Mouse (Mus musculus) megakaryocyte, embryonic 14.5 days (primary cell): ENCODE data around the gene Ahnak2.

Experiments used
- FLI1 ChIP-seq: IDR thresholded peaks from 2 replicates; pipeline ENCODE4 v1.6.1; 2012; ENCODE audit warnings: low read length, inconsistent platforms, mixed read lengths
- GATA1 ChIP-seq: IDR thresholded peaks from 3 replicates; pipeline ENCODE4 v1.6.1; 2012; ENCODE audit warnings: mixed read lengths, low read length, inconsistent platforms, borderline replicate concordance

DNA sequence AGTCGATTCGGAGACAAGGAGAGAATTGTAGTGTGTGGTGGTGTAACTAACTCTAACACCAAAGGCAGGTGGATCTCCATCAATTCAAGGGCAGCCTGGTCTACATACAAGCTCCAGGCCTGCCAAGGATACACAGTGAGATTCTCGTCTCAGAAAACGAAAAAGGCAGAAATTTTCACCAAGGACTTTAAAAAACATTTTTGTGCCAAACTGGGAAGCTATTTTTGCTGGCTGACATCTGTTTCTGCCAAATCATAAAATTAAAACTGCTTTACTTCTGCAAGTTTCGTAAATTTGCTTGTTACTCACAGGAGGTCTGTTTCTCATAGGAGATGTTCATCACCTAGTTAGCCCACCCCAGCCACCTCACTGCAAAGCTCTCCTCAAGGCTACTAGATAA is 23.4 kb upstream of the Ahnak2 start:
- no peak for TF ChIP-seq GATA1
- no peak for TF ChIP-seq FLI1
